Mouse (Mus musculus): ENCODE measurements at regions not wholly inside any gene's neighbourhood (a gene's known extent, or its start where the extent isn't known, plus 50 kb on each side); places are given as distances from the start of the nearest gene placed in this dataset.

DNA sequence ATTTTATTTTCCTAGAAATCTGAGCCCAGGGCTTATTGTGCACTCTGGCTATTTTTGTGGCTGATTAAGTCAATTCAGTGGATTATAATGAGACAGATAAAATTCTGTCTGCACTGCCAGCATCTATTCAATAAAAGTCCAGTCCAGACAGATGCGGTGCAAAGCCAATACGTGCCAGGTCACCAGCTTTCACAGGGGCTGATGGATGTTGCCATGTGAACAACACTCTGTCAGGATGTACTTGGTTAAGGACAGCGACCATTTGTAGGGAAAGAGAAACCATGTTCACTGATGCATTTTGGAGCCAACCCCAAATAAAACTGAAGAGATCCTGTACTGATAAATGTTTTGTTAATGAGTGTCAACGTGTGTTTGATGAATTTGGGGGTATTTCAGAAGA lies 285.0 kb upstream of the Gnpda2 start:
- DNase-seq = no peak

DNA sequence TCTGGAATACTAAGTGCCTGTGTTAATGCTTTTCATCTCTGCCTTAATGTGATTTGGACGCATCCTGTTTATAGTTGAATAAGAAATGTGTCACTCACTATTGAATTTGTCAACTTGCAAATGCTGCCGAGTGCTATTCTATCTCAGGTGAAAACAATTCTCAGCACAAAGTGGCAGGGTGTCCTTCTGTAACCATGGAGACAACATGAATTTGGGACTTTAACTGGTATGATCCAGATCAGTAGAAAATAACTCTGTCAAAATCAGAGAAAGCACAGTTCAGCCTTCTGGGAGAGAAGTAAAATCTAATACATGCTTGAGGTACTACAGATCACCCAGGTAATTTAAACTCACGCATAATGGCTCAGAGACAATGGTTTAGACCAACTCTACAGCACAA lies 270.9 kb upstream of the Gnpda2 start:
- DNase-seq = no peak

DNA sequence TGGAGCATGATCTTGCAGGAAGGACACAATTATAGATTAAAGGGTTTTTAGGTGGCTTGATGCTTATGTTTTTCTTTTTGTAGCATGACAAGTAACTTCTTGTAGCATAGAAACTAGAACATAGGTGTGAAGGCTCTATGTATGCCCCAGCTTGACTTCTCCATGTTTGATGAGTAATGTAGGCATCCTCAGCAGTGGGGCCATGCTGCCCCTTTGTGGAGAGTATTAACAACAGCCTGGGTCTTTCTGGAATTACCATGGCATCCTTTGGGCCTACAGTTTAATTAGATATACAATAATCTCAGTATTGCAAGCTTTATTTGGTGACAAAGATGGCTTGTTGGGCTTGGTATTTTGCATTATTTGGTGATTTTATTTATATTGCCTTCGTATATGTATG lies 252.7 kb upstream of the Gnpda2 start:
- DNase-seq = no peak

DNA sequence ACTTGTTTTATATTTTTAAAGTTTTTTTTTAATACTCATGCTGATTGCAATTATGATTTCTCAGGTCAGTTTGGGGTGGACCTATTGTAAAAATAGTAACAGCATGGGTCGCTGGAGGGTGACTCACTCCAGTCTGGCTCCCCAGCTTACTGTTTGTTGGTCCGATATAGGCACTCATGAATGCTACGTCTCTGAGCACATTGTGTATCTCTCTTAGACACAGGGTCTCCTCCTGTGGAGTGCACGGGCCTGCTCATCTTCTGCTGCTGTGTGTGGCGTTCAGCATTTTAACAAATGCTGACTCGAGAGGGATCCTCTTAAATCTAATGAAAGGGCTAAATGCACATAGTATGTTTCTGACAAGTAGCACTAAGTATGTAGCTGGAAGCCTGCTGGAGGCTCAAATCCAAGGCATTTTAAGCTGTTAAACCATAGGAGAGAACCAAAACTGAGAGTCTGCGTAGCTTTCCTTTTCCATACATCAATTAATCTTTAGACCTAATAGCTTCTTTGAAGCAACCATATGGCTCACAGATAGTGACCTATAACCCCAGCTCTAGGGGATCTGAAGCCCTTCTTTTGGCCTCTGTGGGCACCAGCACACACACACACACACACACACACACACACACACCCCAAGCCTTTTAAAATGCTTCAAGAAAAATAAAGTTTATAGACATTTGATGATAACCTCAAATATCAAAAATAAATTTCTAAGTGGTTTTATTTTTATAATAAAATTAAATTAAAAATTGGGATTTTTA lies 246.0 kb upstream of the Gnpda2 start:
- DNase-seq = no peak

DNA sequence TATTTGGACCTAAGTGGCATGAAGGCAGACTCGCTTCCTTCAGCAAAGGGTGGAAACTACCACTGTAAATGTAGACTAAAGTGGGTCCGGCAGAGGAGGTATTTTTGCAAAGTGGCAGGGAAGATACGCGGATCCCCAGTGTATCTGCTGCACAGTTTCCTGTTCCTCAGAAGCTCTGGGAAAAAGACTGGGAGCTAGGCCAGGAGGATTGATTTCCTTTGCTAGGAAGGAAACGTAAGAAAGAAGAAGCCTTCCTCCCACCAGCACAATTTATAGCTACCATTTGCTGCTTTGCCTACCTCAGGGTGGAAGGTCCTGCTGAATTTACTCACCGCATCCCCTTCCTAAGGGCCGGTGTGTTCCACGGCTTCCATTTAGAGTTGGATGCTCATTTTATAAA lies 244.2 kb upstream of the Gnpda2 start:
- DNase-seq = no peak

DNA sequence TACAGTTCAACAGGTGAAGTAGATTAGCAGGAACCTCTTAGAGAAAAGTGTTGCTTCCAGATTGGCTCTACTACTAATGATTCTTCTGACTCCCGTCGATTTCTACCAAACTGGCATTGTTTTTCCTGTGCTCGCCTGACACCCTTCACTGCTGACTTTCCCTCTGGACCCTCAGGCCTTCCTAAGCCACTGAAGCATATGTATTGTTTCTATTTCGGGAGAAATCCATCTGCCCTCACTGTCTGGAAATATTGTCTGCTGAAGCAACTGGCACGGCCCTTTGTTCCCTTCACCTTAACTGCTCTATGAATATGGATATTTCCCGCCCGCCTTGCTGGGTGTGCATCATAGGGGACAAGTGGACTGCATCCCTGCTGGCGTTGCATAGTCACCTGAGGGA lies 243.0 kb upstream of the Gnpda2 start:
- DNase-seq = no peak

DNA sequence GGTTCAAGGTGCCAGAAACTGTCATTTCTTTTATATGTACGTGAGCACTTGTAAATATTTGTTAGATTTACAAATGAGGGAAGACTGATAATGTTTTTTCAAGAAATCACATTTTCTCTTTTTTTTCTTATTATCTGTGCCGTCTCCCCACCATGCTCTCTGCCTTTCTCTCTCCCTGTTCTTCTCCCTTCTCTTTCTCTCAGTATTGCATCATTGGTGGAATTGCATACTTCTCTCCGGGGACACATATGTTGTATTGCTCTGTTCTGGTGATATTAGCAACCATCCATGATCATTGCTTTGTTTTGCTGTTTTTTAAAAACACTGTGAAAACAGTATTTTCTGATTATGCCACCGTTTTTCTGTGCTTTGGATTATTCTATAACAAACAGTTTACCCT lies 225.6 kb upstream of the Gnpda2 start:
- DNase-seq = no peak

DNA sequence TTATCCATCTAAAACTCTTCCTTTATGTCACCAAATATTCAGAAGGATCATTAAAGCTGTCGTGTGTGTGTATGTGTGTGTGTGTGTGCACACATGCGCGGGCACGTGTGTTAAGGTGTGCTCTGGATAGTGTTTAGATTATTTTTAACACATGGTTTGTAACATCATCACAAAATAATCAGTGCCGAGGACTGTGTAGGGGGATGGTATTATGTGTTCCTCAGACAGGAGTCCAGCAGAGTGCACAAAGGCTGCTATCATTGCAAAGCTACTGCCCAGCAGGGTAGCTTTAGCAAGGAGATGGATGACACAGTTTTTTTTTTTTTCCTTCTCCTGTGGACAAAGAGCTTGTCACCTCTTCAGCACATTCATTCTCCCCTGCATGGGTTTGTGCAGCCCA lies 224.9 kb upstream of the Gnpda2 start:
- DNase-seq = no peak

DNA sequence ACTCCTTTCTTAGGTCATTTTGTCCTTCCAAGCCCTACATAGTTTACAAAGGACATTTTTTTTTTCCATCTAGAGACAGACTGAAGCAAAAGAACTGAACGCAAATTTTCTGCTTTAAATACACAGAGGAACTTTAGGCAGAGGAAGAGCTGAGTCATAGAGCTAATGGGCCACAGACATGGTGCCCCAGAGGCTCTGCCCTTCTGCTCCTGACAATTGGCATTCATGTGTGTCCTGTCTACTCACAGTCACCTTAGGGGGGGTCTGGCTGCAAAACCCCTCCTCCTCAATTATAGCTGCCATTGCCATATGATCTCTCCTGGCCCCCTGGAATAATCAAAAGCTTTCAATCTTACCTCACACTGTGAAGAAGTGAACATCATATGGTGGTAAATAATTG lies 223.2 kb upstream of the Gnpda2 start:
- DNase-seq = no peak

DNA sequence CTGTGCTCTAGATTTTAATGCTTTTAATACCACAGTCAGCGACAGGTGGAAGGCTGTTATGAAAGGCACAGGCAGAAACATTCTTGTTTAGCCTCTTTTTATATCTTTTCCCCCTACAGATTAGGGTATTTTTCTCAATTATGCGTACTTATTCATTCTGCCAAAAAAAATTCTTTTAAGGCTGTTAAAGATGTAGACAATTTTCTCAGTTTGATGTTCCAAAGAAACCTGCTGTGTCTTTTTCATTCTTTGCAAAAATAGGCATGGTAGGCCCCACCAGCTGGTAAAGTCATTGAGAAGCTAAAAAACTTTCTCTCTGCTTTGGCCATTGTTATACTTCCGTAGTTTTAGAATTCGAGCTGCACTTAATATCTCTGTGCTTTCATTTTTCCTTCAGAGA lies 210.5 kb upstream of the Gnpda2 start:
- DNase-seq = no peak

DNA sequence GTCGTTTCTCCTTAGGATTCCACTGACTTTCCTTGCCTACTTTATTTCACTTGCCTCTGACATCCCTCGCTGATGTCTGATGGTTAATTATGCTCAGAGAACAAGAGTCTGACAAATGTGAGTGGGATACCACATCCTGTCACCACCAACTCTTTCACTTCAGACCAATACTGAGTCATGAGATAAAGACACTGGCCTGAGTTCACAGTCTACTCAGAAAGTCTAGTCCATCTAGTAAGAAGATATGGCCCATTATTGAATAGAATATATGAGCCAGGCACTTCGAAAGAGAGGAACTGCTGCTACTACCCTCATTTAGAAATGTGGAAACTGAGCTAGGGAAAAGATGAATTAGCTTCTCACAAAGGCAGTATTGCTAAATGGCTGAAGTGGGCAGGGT lies 210.0 kb upstream of the Gnpda2 start:
- DNase-seq = no peak

DNA sequence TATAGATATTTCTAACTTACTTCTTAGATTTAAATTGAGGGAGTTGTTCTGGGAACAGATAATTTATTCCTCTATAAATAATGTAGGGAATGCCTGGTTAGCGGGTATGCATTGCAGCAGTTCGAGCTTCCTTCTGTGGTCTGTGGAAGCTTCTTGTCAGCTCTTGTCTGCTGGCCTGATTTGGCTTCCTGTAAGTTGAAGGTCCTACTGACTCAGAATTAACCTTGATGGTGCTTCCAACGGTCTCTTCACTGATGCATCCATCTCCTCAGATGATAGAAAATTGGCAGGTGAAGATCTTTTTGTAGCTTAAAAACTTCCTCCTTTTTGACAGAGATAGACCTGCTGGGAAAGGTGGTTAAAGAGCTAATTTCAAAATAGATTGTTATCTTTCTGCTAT lies 203.2 kb upstream of the Gnpda2 start:
- DNase-seq = no peak

DNA sequence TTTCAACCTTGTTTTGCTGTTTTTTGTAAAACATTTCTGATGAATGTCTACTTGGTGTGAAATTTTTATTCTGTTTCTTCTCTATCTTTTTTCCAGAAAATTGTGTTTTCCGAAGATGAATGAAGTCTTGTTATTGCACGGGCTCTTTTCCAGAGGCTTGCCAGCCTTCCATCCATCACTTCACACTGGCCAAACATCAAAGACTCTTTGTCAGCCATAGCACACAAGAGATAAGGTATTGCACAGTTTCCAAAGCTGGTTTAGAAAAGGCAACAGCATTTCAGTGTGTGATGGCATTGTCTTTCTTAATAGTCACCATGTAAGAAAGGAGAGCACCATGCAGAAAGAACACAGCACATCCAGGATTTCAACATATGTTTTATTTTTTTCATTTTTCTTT lies 202.5 kb upstream of the Gnpda2 start:
- no peak for DNase-seq

DNA sequence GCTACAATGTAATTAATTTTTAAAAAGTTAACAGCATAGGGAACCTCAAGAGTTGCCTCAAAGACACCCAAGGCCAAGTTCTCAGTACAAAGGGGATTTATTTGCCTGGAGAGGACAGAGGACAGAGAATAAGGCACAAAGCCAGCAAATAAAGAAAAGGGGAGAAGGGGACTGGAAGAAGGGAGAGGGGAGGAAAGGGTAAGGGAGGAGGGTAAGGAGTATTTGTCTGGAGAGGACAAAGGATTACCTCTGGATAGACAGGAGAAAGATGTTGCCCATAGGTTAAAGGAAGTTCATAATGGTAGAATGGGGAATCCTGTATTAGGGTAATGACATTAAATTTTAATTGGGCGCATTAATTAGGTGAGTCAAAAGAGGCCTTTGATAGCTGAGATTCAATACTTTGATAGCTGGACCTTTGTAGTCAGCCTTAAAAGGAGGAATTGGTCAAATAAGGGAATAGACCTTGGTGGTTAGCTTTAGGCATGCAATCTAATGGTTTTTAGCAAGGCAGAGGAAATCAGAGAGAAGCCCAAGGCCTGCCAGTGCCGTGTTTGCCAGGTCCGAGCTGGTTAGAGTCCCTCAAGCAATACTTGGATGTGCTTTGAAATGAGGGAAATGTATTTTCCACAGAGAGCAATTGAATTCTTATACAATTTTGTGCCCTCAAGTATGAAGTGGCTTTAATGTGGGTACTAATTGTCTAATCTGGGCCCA lies 164.8 kb upstream of the Gnpda2 start:
- no peak for DNase-seq

DNA sequence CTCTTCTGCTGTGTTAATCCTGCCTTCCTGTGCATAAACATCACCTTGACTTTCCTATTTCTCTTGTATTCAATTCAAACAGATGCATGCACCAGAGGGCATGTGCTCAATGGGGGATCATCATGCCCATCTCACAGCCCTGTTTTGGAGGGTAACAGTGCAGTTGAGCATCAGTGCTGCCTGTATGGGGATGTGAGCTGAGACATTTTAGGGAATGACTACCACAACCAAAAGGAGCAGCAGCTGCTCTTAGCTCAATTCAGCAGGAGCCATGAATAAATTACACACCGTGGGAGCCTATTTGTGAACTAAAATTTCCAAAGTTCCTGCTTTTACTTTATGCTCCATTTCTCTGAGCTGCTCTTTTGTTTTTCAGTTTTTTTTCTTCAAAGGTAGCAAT lies 164.2 kb upstream of the Gnpda2 start:
- DNase-seq = no peak

DNA sequence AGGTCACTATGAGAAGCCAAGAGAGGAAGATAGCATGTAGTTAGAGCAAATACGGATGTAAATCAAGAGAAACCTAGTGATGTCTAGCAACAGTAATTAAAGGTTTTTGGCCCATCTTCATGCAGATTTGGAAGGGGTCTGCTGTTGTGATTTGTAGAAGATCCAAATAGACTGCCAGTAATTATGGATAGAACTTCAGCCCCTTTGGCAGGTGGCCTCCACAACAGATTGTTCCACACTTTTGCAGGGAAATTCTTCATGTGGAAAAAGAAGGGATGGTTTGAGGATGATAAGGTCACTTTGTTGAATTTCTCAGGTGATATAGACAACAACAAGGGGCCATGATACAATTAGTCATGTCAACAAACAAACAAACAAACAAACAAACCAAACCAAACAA lies 148.4 kb upstream of the Gnpda2 start:
- no peak for DNase-seq

DNA sequence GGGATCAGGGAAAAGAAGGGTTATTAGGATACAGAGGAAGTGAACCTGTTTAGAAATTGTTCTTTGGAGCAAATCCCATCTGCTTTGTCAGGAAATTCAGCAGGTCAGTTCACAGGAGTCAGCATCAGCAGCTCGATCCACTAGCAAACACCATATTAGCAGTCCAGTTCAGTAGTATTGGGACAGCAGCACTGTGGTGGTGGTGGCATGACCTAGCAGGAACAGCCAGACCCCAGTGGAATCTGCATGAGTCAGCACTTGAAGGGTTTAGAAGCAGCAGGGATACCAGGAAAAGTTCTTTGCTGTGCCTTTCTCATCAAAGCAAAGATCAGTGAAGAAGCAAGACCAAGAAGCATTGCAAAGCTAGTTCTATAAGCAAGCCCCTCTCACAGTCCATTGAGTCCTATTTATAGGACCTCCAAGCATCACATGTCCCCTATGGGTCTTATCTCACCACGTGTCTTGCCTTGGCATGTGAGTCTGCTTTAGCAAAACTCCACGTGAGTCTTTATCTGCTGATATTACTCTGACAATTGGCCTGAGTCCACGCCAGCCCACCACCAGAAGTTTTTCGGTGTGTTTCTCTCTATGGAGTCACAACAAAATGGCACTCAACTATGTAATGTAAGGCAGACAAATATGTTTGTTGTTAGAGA lies 129.3 kb upstream of the Gnpda2 start:
- no peak for DNase-seq

DNA sequence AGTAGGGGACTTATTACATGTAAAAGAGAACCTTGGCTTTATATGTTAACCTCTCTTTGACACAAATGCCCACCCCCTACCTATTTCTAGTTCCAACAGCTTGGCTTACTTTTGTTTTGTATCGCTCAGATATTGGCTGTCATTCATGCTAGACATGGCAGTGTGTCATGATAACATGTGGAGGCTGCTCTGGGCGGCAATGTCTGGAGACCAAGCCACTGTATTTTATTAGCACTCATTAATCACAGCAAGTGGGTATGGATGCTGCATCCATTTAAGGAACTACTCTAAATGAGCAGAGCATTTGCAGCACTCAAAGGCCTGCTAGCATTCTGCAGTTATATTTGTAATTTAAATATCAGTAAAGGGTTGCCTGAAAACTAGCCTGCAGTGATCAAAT lies 123.9 kb upstream of the Gnpda2 start:
- no peak for DNase-seq

DNA sequence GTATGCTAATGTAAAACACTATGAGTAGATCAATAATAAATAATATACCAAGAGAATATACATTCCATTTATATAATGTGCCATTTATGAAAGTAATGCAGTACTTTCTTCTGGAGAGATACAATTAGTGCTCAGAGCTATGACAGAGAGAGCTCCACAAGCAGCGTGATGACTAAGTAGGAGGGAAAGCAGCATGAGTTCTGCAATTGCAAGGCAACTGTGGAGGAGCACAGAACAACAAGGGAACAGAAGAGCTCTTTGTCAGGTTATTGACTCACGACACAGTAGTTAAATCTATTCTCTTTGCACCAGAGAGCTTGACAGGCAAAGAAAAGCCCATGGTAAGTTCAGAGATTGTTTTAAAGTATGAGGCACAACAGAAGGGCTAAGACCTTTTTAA lies 115.0 kb upstream of the Gnpda2 start:
- no peak for DNase-seq

DNA sequence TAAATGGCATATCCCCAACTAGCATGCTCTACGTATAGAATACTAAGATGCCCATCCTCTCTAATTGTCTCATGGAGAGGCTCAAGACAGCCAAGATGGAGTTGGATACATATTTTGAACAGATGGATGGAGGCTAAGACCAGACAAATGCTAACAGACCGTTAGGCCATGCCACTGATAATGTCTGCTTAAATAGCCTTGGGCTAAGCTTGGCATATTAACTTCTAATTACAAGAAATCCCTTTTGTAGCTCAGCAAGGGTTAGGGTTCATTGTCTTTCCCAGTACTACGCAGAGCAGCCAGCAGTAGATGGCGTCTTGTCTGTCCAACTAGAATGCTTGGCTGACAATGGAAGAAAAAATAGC lies 113.0 kb upstream of the Gnpda2 start:
- DNase-seq = no peak

DNA sequence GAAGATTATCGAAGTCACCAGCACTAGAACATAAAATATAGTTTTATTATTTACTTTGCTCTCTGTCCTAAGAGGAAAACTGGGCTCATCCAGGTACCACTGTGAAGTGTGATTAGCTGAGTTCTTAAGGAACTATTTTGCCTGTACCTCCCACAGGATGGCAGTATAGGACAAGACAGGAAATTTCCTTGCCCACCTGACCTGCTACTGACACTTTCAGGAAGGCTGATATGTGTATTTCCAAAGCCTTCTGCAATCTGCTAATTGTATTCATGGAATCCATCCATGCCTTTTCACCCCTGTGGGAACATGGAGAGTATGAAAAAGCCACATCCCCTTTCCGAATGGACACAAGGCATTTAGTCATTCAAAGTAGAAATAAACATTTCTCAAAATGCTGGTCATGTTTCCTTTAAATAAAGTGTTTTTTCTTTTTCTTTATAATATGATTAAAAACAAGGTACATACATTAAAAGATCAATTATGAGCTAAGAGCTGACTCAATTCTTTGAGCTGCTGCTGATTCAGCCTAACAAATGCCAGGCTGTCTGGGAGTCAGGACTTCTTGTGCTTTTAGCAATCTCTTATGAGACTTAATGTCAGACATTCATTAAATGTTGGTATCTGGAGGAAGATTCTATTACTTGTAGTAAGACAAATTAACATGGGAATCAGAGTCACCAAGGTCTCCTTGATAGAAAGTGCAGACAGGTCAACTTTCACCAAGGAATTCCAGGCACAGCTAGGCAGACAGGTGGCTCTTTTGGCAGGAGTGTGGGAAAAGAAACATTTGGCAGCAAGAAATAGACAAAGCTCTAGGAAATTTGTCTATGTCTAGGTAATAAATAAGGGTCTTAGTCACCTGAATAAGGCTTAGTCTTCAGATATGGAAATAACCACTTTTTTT lies 112.4 kb upstream of the Gnpda2 start:
- DNase-seq = peak; percentile 3

DNA sequence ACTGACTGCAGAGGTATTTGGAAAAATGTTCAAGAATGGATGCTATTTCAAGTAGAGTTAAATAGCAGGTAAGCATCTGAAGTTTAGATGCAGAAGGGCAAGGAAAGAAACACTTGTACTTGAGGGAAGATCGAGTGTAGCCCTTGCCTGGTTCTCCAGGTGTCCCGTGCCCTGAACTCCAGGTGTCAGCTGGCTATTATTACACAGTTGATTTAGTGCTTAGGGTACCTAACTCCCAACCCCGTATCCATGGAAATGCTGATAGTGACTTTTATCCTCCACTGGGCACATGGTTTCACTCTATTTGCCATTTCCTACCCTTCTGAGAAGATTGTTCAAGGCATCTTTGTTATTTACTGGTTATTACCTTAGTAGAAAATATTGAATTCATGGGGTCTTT lies 86.6 kb upstream of the Gnpda2 start:
- DNase-seq = no peak

DNA sequence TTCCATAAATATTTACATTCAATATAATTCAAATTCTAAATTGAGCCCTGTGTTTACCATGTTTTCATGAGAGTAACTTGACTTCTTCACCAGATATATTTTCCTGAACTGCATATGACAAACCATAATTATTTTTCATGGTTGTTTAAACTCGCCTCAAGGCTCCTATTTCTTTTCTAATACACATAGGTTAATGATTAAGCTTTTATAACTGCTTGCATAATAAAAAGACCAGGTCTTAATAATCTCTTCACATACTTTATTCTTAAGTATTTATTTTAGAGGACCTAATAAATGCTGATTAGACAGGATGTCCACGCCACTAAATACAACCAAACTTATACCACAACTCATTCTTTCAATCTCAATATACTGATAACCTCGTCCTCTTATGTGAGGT lies 86.1 kb upstream of the Gnpda2 start:
- no peak for DNase-seq
